Mouse (Mus musculus) ES-E14 (cell line): Measurements from ENCODE around the gene Rnf225. TPM values are rescaled to one million over a fixed set of nuclear protein-coding genes. Genes with fewer than 3 reads are reported as not detected.

Source experiments
- DNase-seq: peaks from one replicate; pipeline ENCODE4 v3.0.0-alpha.2; 2013; ENCODE audit warnings: low read depth, low spot score
- H3K27ac ChIP-seq: 2 replicates; pipeline ENCODE4 v1.5.1; 2012; ENCODE audit warnings: low read depth, mild to moderate bottlenecking, low read length, moderate library complexity, mixed read lengths; ENCODE audit not compliant: poor library complexity, insufficient read depth, severe bottlenecking
- H3K36me3 ChIP-seq: 2 replicates; pipeline ENCODE4 v1.6.1; 2012; ENCODE audit warnings: mild to moderate bottlenecking, low read length, moderate library complexity, mixed read lengths; ENCODE audit not compliant: control insufficient read depth, poor library complexity, insufficient read depth, severe bottlenecking
- H3K4me1 ChIP-seq, 2 experiments: fragments of 150-350 bp in 1 of 2; sonication (generic) in 1 of 2; 2 replicates each; pipeline ENCODE4 v1.6.1; 2012; ENCODE audit warnings: low read length in 2 of 2, mild to moderate bottlenecking in 1 of 2, mixed read lengths in 1 of 2; ENCODE audit not compliant: control insufficient read depth in 2 of 2, insufficient read depth in 2 of 2, poor library complexity in 1 of 2
- H3K4me3 ChIP-seq, 2 experiments: fragments of 150-350 bp in 1 of 2; sonication (generic) in 1 of 2; 2 replicates each; pipeline ENCODE4 v1.5.1; 2012; ENCODE audit warnings: low read length in 2 of 2, low read depth in 1 of 2, mild to moderate bottlenecking in 1 of 2, mixed read lengths in 1 of 2; ENCODE audit not compliant: insufficient read depth in 1 of 2, poor library complexity in 1 of 2, severe bottlenecking in 1 of 2
- H3K9ac ChIP-seq: 2 replicates; pipeline ENCODE4 v1.6.1; 2012; ENCODE audit warnings: low read depth, mild to moderate bottlenecking, low read length, mixed read lengths; ENCODE audit not compliant: poor library complexity, insufficient read depth, severe bottlenecking
- H3K9me3 ChIP-seq: fragments of 150-350 bp; sonication (generic); 2 replicates; pipeline ENCODE4 v1.6.1; 2012; ENCODE audit warnings: low read depth, mild to moderate bottlenecking, low read length; ENCODE audit not compliant: control insufficient read depth, insufficient read depth
- CHD2 ChIP-seq: IDR thresholded peaks from 2 replicates; pipeline ENCODE4 v1.6.1; 2014; ENCODE audit warnings: mild to moderate bottlenecking, low read depth, low read length, inconsistent platforms
- HCFC1 ChIP-seq: IDR thresholded peaks from 2 replicates; pipeline ENCODE4 v1.6.1; 2012; ENCODE audit warnings: low read length, inconsistent platforms, borderline replicate concordance; ENCODE audit not compliant: insufficient read depth
- MAFK ChIP-seq: IDR thresholded peaks from 2 replicates; pipeline ENCODE4 v1.6.1; 2014; ENCODE audit warnings: mild to moderate bottlenecking, low read depth, low read length, inconsistent platforms; ENCODE audit not compliant: insufficient read depth
- ZC3H11A ChIP-seq: IDR thresholded peaks from 2 replicates; pipeline ENCODE4 v1.6.1; 2012; ENCODE audit warnings: low read depth, mild to moderate bottlenecking, inconsistent platforms, low read length, borderline replicate concordance
- ZNF384 ChIP-seq: IDR thresholded peaks from 2 replicates; pipeline ENCODE4 v1.6.1; 2012; ENCODE audit warnings: low read depth, low read length, inconsistent platforms
- in situ Hi-C, 2 experiments: fragments of 600-800 bp; cut with MboI; formaldehyde crosslinking; loops; one replicate each; pipeline ENCODE4 v1.15.1; 2025; ENCODE audit warnings: low sequenced_read_pairs in 2 of 2, inconsistent platforms in 1 of 2; ENCODE audit not compliant: unreplicated experiment in 2 of 2
- total RNA-seq: library from RNA; depleted of rRNA; stranded (reverse); fragments of 300-350 nt; gene quantifications from 2 replicates; pipeline ENCODE4 v1.2.3, GENCODE M21; 2012

The Rnf225 gene
- total RNA-seq, 1 experiment, result 4.4 TPM

DNA sequence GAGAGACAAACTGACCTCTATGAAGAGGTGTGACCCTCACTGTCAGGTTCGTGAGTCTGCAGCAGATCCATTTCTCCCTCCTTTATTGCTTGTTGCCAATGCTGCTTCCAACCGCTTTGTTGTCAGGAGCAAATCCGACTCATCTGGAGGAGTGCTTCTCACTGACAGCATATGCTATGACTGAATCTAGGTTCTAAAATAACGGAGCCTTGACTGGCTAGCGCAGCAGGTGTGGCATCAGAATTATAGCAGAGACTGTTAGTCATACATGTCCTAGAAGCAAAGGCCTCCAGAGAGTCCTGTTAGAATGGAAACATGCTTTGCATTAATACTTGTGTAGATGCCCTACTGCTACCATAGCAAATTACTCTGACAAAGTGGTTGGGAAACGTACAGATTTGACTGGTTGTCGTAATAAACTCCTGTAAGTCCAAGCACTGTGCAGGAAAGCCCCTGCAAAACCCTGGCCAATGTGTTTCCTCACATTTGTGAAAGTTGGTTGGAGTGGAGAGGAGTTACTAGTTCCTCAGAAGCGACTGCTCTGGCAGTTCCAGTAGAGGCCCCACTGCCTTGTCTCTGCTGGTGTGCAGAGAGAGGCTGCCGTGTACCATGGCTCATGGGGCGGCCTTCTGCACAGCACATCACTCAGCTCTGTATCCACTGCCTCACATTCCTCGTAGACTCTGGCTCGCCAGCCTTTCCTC is 40.5 kb upstream of the Rnf225 start:
- TF ChIP-seq ZNF384 (no peak), HCFC1 (no peak), ZC3H11A (no peak), CHD2 (no peak), MAFK (no peak)
- H3K4me1 ChIP-seq, result 0 out of 4 replicates have a peak, but pooled peaks cover 0 to 7% of the 10 kb centered on the region in 2 experiments
- H3K9me3 ChIP-seq, result no peaks in the 10 kb centered on the region
- in situ Hi-C loops, result no loop called here
- no peak overlapping the region for H3K4me3 ChIP-seq
- no peak overlapping the region for H3K9ac ChIP-seq
- H3K27ac ChIP-seq, result no peak overlapping the region
- H3K36me3 ChIP-seq, result peaks cover 2% of the 10 kb centered on the region; the same call in 1 of the 2 replicates
- DNase-seq, result no peak

DNA sequence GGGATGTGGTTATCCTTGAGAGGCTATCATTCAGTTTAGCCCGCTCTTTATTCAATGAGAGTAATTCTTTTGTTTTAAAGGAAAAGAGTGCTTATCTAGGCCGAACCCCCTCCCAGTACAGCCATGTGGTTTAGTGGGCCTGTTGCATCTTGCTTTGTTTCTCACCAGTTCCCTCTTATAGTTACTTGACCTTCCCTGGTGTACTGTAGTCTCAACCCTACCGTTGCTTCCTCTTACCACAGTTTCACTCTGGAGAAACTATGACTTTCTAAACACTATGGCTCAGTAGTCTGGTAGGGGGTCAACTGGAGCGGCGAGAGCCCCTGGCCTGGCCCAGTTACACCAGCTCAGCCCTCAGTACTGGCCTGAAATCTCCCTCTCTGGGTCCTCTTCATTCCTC is 39.6 kb upstream of the Rnf225 start:
- H3K4me3 ChIP-seq, result no peak overlapping the region
- no peak overlapping the region for H3K9ac ChIP-seq
- in situ Hi-C loops, result no loop called here
- no peak overlapping the region for H3K27ac ChIP-seq
- H3K4me1 ChIP-seq, result 0 out of 4 replicates have a peak, but pooled peaks cover 0 to 7% of the 10 kb centered on the region in 2 experiments
- peaks cover 2% of the 10 kb centered on the region; the same call in 1 of the 2 replicates for H3K36me3 ChIP-seq
- no peak for DNase-seq
- no peak for TF ChIP-seq HCFC1
- TF ChIP-seq CHD2, result no peak
- no peak for TF ChIP-seq ZC3H11A
- TF ChIP-seq MAFK, result no peak
- TF ChIP-seq ZNF384, result no peak
- no peaks in the 10 kb centered on the region for H3K9me3 ChIP-seq

DNA sequence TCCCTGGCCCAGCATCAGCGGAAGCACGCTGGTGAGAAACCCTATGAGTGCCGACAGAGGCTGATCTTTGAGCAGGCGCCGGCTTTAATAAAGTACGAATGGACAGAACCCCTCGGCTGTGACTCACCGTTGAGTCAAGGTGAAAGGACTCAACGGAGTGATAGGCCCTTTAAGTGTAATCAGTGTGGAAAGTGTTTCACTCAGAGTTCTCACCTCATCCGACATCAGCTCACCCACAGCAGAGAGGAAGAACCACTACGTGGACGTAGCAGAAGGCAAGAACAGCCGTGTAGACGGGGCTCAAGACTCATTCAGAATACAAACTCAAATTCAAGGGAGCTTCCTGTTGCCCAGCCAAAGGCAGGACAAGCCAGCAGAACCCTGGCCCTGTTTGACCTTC is 36.3 kb upstream of the Rnf225 start:
- Histone ChIP-seq H3K9ac (no peak overlapping the region), H3K27ac (no peak overlapping the region), H3K4me3 (no peak overlapping the region), H3K4me1 (0 out of 4 replicates have a peak, but pooled peaks cover 0 to 4% of the 10 kb centered on the region in 2 experiments), H3K36me3 (no peaks in the 10 kb centered on the region), H3K9me3 (no peaks in the 10 kb centered on the region)
- DNase-seq, result no peak
- no peak for TF ChIP-seq MAFK
- TF ChIP-seq ZC3H11A, result no peak
- no peak for TF ChIP-seq HCFC1
- TF ChIP-seq ZNF384, result no peak
- in situ Hi-C loops, result no loop called here

GRCm38 (mm10) chr7:12891334-12891733 is 35.9 kb upstream of the Rnf225 start:
- TF ChIP-seq ZC3H11A (no peak), HCFC1 (no peak), CHD2 (no peak), MAFK (no peak), ZNF384 (no peak)
- Histone ChIP-seq H3K9ac (no peak overlapping the region), H3K27ac (no peak overlapping the region), H3K36me3 (no peaks in the 10 kb centered on the region), H3K4me1 (0 out of 4 replicates have a peak, but pooled peaks cover 0 to 4% of the 10 kb centered on the region in 2 experiments), H3K4me3 (no peak overlapping the region), H3K9me3 (no peaks in the 10 kb centered on the region)
- DNase-seq, result no peak
- in situ Hi-C loops, result no loop called here
